Mouse (Mus musculus): Measurements from ENCODE around the gene Mup10. TPM values are rescaled to one million over a fixed set of nuclear protein-coding genes. Genes with fewer than 3 reads are reported as not detected.
"Not testable (repeated sequence)": the region's sequence is repeated elsewhere in the genome, so short reads cannot be mapped to it uniquely, and the experiment has no call there.

The Mup10 gene
- total RNA-seq (2021) = not detected

- DNase-seq; intact Hi-C loops (cut with DNase I): not testable (repeated sequence)
Measured at GRCm38 (mm10) chr4:60582099-60582498, at the start of gene Mup10. TSS of gene Mup10 (minus strand) at chr4:60582199.

Other genes with a start within 250 kb of the Mup10 start
- gene Mup9, start 160.2 kb downstream of the Mup10 start, total RNA-seq (2021) = not detected
- not detected for gene Mup1, start 80.2 kb downstream of the Mup10 start, total RNA-seq (2021)
- gene Mup11, start 80.2 kb upstream of the Mup10 start, total RNA-seq (2021) = not detected
- gene Mup12, start 159.1 kb upstream of the Mup10 start, total RNA-seq (2021) = not detected
- not detected for gene Mup22, start 239.3 kb upstream of the Mup10 start, total RNA-seq (2021)

Data from left cerebral cortex, postnatal 4 days (tissue).